Mouse (Mus musculus): ENCODE measurements around the gene Tpcn1. TPM values are rescaled to one million over a fixed set of nuclear protein-coding genes. Genes with fewer than 3 reads are reported as not detected.

The Tpcn1 gene
- polyA plus RNA-seq, 1 experiment: 40.0 TPM

GRCm38 (mm10) chr5:120565171-120565905, 23.1 kb downstream of the Tpcn1 start:
- no peak for TF ChIP-seq POLR2A (IDR thresholded peaks at IDR 0.05; ENCODE audit: extremely low read depth, insufficient read depth, low read length)
- TF ChIP-seq CTCF (IDR thresholded peaks at IDR 0.05; ENCODE audit: extremely low read depth, insufficient read depth, low read length): no peak
- no peak overlapping the region for H3K4me3 ChIP-seq (ENCODE audit: insufficient read depth, low read length)
- H3K27ac ChIP-seq (ENCODE audit: insufficient read depth, low read length): peak overlapping the region; percentile 12; the same call in 1 of the 2 replicates
- H3K4me1 ChIP-seq (ENCODE audit: control insufficient read depth, insufficient read depth, low read length): peaks cover 18% of the 10 kb centered on the region

GRCm38 (mm10) chr5:120563914-120564311, 24.6 kb downstream of the Tpcn1 start:
- Histone ChIP-seq H3K4me3 (ENCODE audit: insufficient read depth, low read length) (no peak overlapping the region), H3K27ac (ENCODE audit: insufficient read depth, low read length) (no peak overlapping the region), H3K4me1 (ENCODE audit: control insufficient read depth, insufficient read depth, low read length) (peaks cover 18% of the 10 kb centered on the region)
- TF ChIP-seq POLR2A (IDR thresholded peaks at IDR 0.05; ENCODE audit: extremely low read depth, insufficient read depth, low read length) (no peak), CTCF (IDR thresholded peaks at IDR 0.05; ENCODE audit: extremely low read depth, insufficient read depth, low read length) (no peak)

- Histone ChIP-seq H3K4me1 (ENCODE audit: control insufficient read depth, insufficient read depth, low read length) (peaks cover 17% of the 10 kb centered on the region), H3K27ac (ENCODE audit: insufficient read depth, low read length) (peak overlapping the region; percentile 60; the same call in 1 of the 2 replicates), H3K4me3 (ENCODE audit: insufficient read depth, low read length) (no peak overlapping the region)
- no peak for TF ChIP-seq CTCF (IDR thresholded peaks at IDR 0.05; ENCODE audit: extremely low read depth, insufficient read depth, low read length)
- no peak for TF ChIP-seq POLR2A (IDR thresholded peaks at IDR 0.05; ENCODE audit: extremely low read depth, insufficient read depth, low read length)
Measured at GRCm38 (mm10) chr5:120562956-120563913, 25.2 kb downstream of the Tpcn1 start.

GRCm38 (mm10) chr5:120560616-120561311, 27.7 kb downstream of the Tpcn1 start:
- TF ChIP-seq POLR2A (IDR thresholded peaks at IDR 0.05; ENCODE audit: extremely low read depth, insufficient read depth, low read length): no peak
- TF ChIP-seq CTCF (IDR thresholded peaks at IDR 0.05; ENCODE audit: extremely low read depth, insufficient read depth, low read length): no peak
- Histone ChIP-seq H3K4me1 (ENCODE audit: control insufficient read depth, insufficient read depth, low read length) (peaks cover 2% of the 10 kb centered on the region; the same call in 1 of the 2 replicates), H3K27ac (ENCODE audit: insufficient read depth, low read length) (peak overlapping the region; percentile 51; the same call in 1 of the 2 replicates), H3K4me3 (ENCODE audit: insufficient read depth, low read length) (peak overlapping the region; percentile 28)

- peak overlapping the region; percentile 25; the same call in 1 of the 2 replicates for H3K27ac ChIP-seq (ENCODE audit: insufficient read depth, low read length)
- H3K4me1 ChIP-seq (ENCODE audit: control insufficient read depth, insufficient read depth, low read length): peaks cover 2% of the 10 kb centered on the region; the same call in 1 of the 2 replicates
- peak overlapping the region; percentile 2; the same call in 1 of the 2 replicates for H3K4me3 ChIP-seq (ENCODE audit: insufficient read depth, low read length)
- no peak for TF ChIP-seq POLR2A (IDR thresholded peaks at IDR 0.05; ENCODE audit: extremely low read depth, insufficient read depth, low read length)
- TF ChIP-seq CTCF (IDR thresholded peaks at IDR 0.05; ENCODE audit: extremely low read depth, insufficient read depth, low read length): no peak
Measured at GRCm38 (mm10) chr5:120560129-120560615, 28.3 kb downstream of the Tpcn1 start.

GRCm38 (mm10) chr5:120558762-120559161, 29.7 kb downstream of the Tpcn1 start:
- TF ChIP-seq POLR2A (IDR thresholded peaks at IDR 0.05; ENCODE audit: extremely low read depth, insufficient read depth, low read length): no peak
- no peak for TF ChIP-seq CTCF (IDR thresholded peaks at IDR 0.05; ENCODE audit: extremely low read depth, insufficient read depth, low read length)
- Histone ChIP-seq H3K4me1 (ENCODE audit: control insufficient read depth, insufficient read depth, low read length) (peaks cover 2% of the 10 kb centered on the region; the same call in 1 of the 2 replicates), H3K27ac (ENCODE audit: insufficient read depth, low read length) (no peak overlapping the region), H3K4me3 (ENCODE audit: insufficient read depth, low read length) (no peak overlapping the region)

- Histone ChIP-seq H3K27ac (ENCODE audit: insufficient read depth, low read length) (no peak overlapping the region), H3K4me1 (ENCODE audit: control insufficient read depth, insufficient read depth, low read length) (no peaks in the 10 kb centered on the region), H3K4me3 (ENCODE audit: insufficient read depth, low read length) (no peak overlapping the region)
- TF ChIP-seq CTCF (IDR thresholded peaks at IDR 0.05; ENCODE audit: extremely low read depth, insufficient read depth, low read length) (no peak), POLR2A (IDR thresholded peaks at IDR 0.05; ENCODE audit: extremely low read depth, insufficient read depth, low read length) (no peak)
Measured at GRCm38 (mm10) chr5:120558041-120558440, 30.4 kb downstream of the Tpcn1 start.

- Histone ChIP-seq H3K4me3 (ENCODE audit: insufficient read depth, low read length) (no peak overlapping the region), H3K4me1 (ENCODE audit: control insufficient read depth, insufficient read depth, low read length) (no peaks in the 10 kb centered on the region), H3K27ac (ENCODE audit: insufficient read depth, low read length) (no peak overlapping the region)
- no peak for TF ChIP-seq CTCF (IDR thresholded peaks at IDR 0.05; ENCODE audit: extremely low read depth, insufficient read depth, low read length)
- no peak for TF ChIP-seq POLR2A (IDR thresholded peaks at IDR 0.05; ENCODE audit: extremely low read depth, insufficient read depth, low read length)
Measured at GRCm38 (mm10) chr5:120555871-120556270, 32.6 kb downstream of the Tpcn1 start.

GRCm38 (mm10) chr5:120550673-120551072, 37.8 kb downstream of the Tpcn1 start:
- Histone ChIP-seq H3K4me1 (ENCODE audit: control insufficient read depth, insufficient read depth, low read length) (no peaks in the 10 kb centered on the region), H3K4me3 (ENCODE audit: insufficient read depth, low read length) (no peak overlapping the region), H3K27ac (ENCODE audit: insufficient read depth, low read length) (no peak overlapping the region)
- no peak for TF ChIP-seq POLR2A (IDR thresholded peaks at IDR 0.05; ENCODE audit: extremely low read depth, insufficient read depth, low read length)
- TF ChIP-seq CTCF (IDR thresholded peaks at IDR 0.05; ENCODE audit: extremely low read depth, insufficient read depth, low read length): no peak
